Mouse (Mus musculus): ENCODE measurements around the gene Cep128.

Gene Cep128

DNA sequence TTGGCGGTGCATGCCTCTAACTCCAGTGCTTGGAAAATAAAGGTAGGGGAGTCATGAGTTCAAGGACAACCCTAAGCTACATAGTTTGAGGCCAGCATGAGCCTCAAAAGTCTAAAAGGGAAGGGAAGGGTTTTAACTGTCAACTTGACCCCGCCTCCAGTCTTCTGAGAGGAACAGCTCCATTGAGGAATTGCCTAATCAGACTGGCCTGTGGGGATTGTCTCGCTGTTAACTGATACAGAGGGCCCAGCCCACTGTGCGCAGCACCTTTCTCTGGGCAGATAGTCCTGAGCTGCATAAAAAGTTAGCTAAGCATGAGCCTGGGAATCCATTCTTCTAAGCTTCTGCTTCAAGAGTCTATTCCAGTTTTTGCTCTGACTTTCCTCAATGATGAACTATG is 56.7 kb downstream of the Cep128 start:
- ChIA-PET POLR2A (interaction anchor here in 1 of 4 experiments (1.0 kb wide), 1 partner anchor 260 kb away, joined by 3 read pairs; no protein-coding TSS in a partner anchor), CTCF (no interaction called here)

GRCm38 (mm10) chr12:91326104-91326503 is 58.1 kb downstream of the Cep128 start:
- ChIA-PET CTCF (interaction anchor here (0.6 to 1.7 kb wide), 15 partner anchors 8 to 997 kb away, joined by 3 to 10 read pairs (median 3); partner anchors contain the start of genes Cep128 (in 1 of the 4) and Tshr (in 1 of the 4)), POLR2A (interaction anchor here in 1 of 4 experiments (0.6 kb wide), 1 partner anchor 92 kb away, joined by 3 read pairs; no protein-coding TSS in a partner anchor)

DNA sequence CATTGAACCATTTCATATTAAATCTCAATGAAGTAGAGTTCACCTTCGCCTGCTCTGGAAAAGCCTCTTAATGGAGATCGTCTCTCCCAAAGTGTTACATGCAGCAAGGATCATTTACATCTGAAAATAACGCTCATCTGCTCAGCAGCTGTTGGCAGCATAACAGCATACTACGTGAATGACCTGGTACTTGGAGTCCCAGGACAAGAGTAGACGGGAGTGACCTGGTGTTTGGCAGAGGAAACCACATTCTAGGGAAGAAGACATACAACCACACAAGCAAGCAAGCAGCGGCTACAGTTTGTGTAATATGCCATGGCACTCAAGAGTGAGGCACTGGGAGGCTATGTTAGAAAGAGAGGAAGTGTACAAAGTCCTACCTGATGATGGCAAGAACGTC is 69.2 kb downstream of the Cep128 start:
- ChIA-PET CTCF (interaction anchor here in 3 of 4 experiments (0.6 to 3.3 kb wide), 7 partner anchors 11 to 1801 kb away, joined by 3 to 25 read pairs (median 8); no protein-coding TSS in a partner anchor), POLR2A (no interaction called here)

GRCm38 (mm10) chr12:91313974-91314587 is 70.1 kb downstream of the Cep128 start:
- POLR2A ChIA-PET = interaction anchor here in 2 of 4 experiments (0.8 to 1.0 kb wide), 2 partner anchors 9 to 15 kb away, joined by 4 to 5 read pairs; no protein-coding TSS in a partner anchor
- CTCF ChIA-PET = interaction anchor here (0.6 to 3.3 kb wide), 19 partner anchors 11 to 1800 kb away, joined by 3 to 25 read pairs (median 3); partner anchors contain the start of gene Dio2 (in 1 of the 4)

DNA sequence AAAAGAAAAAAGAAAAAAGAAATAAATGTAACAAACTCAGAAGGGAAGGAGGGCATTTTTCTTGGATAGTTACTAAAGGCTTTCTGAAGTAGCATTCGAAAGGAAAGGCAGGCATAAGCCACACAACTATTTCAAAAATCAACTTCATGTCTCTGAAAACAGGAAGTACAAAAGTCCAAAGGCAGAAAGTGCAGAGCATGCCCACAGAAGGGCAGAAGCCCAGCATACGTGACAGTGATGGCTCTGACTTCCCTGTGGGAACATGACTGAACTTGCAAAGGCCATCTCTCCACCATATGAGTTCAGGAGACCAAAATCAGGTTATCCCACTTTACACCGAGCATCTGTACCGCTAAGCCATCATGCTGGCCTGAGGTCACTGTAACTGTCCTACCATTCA is 71.6 kb downstream of the Cep128 start:
- ChIA-PET CTCF (interaction anchor here in 1 of 4 experiments (3.3 kb wide), 1 partner anchor 572 kb away, joined by 25 read pairs; no protein-coding TSS in a partner anchor), POLR2A (no interaction called here)

- POLR2A ChIA-PET = interaction anchor here in 2 of 4 experiments (0.7 kb wide), 2 partner anchors 16 to 804 kb away, joined by 3 to 6 read pairs; no protein-coding TSS in a partner anchor
- CTCF ChIA-PET = no interaction called here
These were observed 76.5 kb downstream of the Cep128 start for GRCm38 (mm10) chr12:91307733-91308132.

GRCm38 (mm10) chr12:91305769-91306168 is 78.4 kb downstream of the Cep128 start:
- CTCF ChIA-PET = no interaction called here
- POLR2A ChIA-PET = no interaction called here

DNA sequence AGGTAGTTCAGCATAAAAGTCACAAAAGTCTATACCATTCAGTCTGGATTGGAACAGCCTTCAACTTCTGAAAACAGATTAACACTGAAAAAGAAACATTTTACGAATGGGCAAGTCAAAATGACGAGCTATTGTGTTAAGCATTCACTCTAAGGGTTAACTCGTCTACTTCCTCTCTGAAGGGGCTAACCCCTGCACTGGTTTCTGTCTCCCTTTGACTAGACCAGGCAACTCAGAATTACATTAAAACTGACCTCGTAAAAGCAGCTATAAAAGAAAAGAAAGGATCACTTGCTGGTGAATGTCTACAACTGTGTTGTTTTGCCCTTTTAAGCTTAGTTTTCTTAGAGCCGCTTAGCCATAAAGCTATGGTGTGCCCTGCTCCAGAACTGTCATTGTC is 79.2 kb downstream of the Cep128 start:
- ChIA-PET CTCF (interaction anchor here in 1 of 4 experiments (0.6 kb wide), 1 partner anchor 176 kb away, joined by 3 read pairs; no protein-coding TSS in a partner anchor), POLR2A (no interaction called here)

- ChIA-PET POLR2A (no interaction called here), CTCF (no interaction called here)
These were observed 85.5 kb downstream of the Cep128 start for GRCm38 (mm10) chr12:91298700-91299099.

- CTCF ChIA-PET = interaction anchor here in 1 of 4 experiments (0.9 kb wide), 1 partner anchor 18 kb away, joined by 3 read pairs; no protein-coding TSS in a partner anchor
- POLR2A ChIA-PET = no interaction called here
These were observed 88.3 kb downstream of the Cep128 start for GRCm38 (mm10) chr12:91295870-91296269.

GRCm38 (mm10) chr12:91295436-91295835 is 88.8 kb downstream of the Cep128 start:
- ChIA-PET POLR2A (no interaction called here), CTCF (interaction anchor here in 1 of 4 experiments (0.9 kb wide), 1 partner anchor 19 kb away, joined by 3 read pairs; no protein-coding TSS in a partner anchor)

GRCm38 (mm10) chr12:91273936-91274335 is 110.3 kb downstream of the Cep128 start:
- CTCF ChIA-PET = no interaction called here

GRCm38 (mm10) chr12:91269634-91270033 is 114.6 kb downstream of the Cep128 start:
- POLR2A ChIA-PET = no interaction called here

More at GRCm38 (mm10) chr12:91273936-91274335, 110.3 kb downstream of the Cep128 start:
- POLR2A ChIA-PET = interaction anchor here in 1 of 4 experiments (0.8 kb wide), 1 partner anchor 398 kb away, joined by 6 read pairs; no protein-coding TSS in a partner anchor

DNA sequence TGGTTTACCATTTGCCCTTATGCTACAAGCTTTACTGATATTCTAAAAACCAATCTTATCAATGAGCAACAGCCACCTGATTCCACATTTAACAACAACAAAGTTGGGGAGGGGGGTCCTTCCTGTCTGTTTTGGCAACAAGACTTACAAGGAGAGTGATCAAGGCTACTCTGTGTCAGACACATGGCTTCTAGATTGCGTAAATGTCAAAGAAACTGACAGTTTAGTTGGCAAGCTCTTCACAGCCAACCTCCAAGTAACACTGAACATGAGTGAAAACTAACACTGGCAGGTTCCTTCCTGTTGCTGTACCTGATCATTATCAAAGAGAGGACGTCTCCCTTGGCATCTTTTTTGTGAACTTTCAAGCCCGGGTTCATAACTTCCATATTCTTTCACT is 115.2 kb downstream of the Cep128 start:
- ChIA-PET POLR2A (no interaction called here), CTCF (no interaction called here)

More at GRCm38 (mm10) chr12:91269634-91270033, 114.6 kb downstream of the Cep128 start:
- CTCF ChIA-PET = interaction anchor here in 1 of 4 experiments (1.0 kb wide), 1 partner anchor 529 kb away, joined by 4 read pairs; no protein-coding TSS in a partner anchor

DNA sequence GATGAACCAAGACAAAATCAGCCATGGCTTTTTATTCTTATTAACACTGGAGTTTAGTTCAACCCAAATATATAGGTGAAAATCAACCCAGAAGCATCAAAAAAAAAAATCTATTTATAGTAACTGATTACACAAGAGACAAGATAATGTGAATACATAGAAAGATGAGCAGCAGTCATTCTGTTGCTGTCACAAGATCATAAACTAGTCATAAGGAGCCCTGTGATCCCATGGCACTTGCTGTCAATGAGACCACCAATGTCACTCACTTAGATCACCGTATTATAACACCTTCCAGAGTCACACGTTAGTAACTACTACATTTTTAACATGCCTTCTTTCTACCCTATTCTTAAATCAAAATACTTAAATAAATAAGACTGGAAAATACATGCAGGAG is 118.2 kb downstream of the Cep128 start:
- ChIA-PET POLR2A (no interaction called here), CTCF (no interaction called here)

GRCm38 (mm10) chr12:91265462-91265861 is 118.7 kb downstream of the Cep128 start:
- ChIA-PET CTCF (no interaction called here), POLR2A (no interaction called here)

GRCm38 (mm10) chr12:91264828-91265355 is 119.3 kb downstream of the Cep128 start:
- CTCF ChIA-PET = no interaction called here
- POLR2A ChIA-PET = no interaction called here

- POLR2A ChIA-PET = interaction anchor here in 1 of 4 experiments (0.5 kb wide), 1 partner anchor 964 kb away, joined by 5 read pairs; no protein-coding TSS in a partner anchor
These were observed 120.5 kb downstream of the Cep128 start for GRCm38 (mm10) chr12:91263705-91264104.

GRCm38 (mm10) chr12:91262801-91263200 is 121.4 kb downstream of the Cep128 start:
- ChIA-PET CTCF (no interaction called here), POLR2A (no interaction called here)

More at GRCm38 (mm10) chr12:91263705-91264104, 120.5 kb downstream of the Cep128 start:
- CTCF ChIA-PET = no interaction called here

- CTCF ChIA-PET = no interaction called here
- POLR2A ChIA-PET = no interaction called here
These were observed 127.9 kb downstream of the Cep128 start for GRCm38 (mm10) chr12:91256334-91256733.
